Mouse (Mus musculus) heart, adult 2 months (tissue): ENCODE measurements around the gene Tango6.

ENCODE experiments used
- CTCF ChIP-seq: fragments of 200-600 bp; IDR thresholded peaks from 2 replicates; pipeline ENCODE4 v1.8.1; 2022; ENCODE audit warnings: antibody characterized with exemption, mild to moderate bottlenecking, moderate library complexity
- EP300 ChIP-seq: fragments of 200-500 bp; IDR thresholded peaks from 2 replicates; pipeline ENCODE4 v1.6.1; 2011; ENCODE audit warnings: low read depth, low read length, control low read depth; ENCODE audit not compliant: insufficient read depth
- POLR2A ChIP-seq: fragments of 200-500 bp; IDR thresholded peaks from 2 replicates; pipeline ENCODE4 v1.6.1; 2011; ENCODE audit warnings: mild to moderate bottlenecking, low read depth, low read length, control low read depth; ENCODE audit not compliant: insufficient read depth

DNA sequence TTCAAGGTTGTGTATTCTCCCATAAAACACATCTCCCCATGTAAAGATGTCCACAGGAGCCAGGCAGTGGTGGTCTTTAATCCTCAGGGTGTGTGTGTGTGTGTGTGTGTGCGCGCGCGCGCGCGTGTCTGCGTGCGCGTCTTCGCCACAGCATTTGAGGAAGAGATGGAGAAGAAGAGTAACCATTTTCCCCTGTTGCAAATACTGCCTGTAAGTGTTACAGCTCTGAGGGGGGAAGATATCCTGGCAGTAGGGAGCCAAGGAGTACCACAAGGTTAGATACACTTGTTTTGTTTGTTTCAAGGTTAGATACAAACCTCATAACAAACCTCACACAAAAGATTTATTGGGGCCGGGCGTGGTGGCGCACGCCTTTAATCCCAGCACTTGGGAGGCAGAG, 8.6 kb upstream of the Tango6 start:
- TF ChIP-seq POLR2A (no peak), CTCF (no peak), EP300 (no peak)
